Mouse (Mus musculus): Measurements from ENCODE around the gene Srxn1.

The Srxn1 gene

DNA sequence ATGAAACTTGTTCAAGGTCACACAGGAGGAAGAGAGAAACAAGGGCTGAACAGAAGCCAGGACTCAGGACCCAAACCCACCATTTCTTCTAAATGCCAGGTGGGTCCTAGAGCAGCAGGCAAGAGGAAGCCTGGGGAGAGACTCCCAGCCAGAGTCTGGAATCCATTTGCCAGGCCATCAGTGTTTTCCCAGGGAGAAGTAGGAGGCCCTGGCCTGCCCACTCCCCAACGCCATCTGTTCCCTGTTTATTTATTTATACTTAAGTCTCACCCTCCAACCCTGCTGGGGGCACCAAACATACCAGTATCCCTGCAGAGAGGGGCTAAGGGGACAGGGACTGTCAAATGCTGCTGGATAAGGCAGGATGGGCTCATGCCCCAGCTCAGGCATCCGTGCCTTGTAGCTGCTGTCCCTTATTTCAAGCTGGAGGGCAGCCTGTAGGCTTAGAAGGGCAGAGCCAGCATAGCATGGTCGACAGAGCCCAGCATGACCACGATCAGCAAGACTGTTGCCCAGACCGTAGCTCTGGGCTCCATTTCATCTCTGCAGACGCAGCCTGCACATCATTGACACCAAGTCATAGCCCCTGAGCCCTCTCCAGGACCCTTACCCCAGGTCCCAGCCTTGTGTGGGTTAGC lies 14.0 kb downstream of the Srxn1 start:
- DNase-seq (ENCODE audit: low spot score in 2 of 2) = no peak

DNA sequence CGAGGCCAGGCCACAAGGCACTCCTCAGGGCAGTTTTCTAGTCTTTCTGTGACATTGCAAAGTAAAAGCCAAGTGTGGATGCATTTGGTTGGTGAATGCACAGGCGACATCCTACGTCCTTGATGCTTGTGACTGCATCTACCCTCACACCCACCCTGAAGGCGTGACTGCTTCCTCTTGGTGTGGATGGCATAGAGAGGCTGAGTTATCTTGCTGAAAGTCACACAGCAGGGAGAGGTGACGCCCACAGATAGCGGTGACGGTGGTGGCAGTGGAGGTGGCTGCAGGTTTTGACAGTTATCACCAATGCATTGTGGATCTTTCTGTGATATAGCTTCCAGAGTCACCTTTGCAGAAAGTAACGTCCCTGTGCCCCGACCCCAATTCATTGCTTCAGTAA lies 17.6 kb downstream of the Srxn1 start:
- DNase-seq (ENCODE audit: low spot score in 2 of 2) = no peak

DNA sequence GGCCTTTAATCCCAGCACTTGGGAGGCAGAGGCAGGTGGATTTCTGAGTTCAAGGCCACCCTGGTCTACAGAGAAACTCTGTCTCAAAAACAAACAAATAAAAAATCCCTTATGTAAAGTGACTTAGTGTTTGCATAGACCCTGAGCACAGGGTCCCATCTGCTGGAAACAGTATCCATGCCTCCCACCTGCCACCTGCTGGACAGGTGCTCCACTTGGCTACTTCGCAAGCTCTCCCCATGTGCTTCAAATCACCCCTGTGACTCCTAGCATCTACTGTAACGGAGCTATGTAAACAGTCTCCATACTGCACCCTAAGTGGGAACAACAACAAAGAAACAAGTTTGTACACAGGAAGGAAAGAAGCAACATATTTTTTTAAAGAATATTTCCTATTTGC lies 23.3 kb downstream of the Srxn1 start:
- no peak for DNase-seq (ENCODE audit: low spot score in 2 of 2)

DNA sequence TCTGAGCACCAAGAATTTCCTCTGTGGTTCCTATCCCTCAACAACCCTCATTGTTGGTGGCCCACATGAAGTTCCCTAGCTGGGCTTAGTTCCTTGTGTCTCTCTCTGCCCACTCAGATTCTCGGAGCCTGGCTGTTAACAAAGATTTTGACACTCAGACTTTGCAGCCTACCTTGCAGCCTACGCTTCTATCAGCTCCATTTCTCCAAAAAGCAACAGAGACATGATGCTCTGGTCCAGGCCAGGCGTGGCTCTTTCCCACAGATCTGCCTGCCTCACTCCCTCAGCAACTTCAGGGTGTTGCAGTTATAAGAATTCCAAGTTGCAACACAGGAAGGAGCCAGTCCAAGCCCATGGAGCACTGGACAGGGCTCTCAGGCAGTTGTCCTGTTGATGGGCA lies 24.5 kb downstream of the Srxn1 start:
- DNase-seq (ENCODE audit: low spot score in 2 of 2) = no peak

DNA sequence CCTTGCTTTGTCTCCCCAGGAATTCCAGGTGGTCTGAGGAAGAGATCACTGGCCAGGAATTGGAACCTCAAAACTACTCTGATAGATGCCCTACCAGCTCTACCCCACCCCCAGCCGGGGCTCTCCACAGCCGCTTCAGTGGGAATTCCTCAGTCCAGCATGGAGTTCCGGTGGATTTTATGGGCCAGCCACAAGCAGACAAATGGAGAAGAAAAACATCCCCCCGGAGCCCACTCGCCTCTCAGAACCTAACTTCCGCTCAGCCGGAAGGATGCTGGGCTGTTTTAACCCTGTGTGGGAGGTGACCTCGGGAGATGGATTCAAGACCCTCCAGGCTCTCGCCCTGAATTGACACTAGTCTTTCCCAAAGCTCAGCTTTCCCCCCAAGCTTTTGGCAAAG lies 26.7 kb downstream of the Srxn1 start:
- no peak for DNase-seq (ENCODE audit: low spot score in 2 of 2)

DNA sequence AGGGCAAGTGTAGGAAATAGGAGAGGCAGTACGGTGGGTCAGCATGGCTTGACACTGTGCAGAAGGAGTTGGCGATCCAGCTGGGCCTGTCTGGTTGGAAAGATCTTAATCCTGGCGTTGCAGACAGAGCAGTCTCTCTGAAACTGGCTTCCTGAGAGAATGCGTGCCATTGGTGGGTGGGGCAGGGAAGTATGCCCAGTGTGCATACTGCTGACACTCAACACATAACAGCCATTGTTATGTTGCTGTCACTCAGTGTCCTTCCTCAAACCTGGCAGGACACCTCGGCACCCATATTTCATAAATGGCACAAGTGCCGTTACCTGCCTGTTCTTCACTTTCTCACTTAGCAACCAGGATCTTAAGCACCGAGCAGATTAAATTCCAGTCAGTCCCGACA lies 27.4 kb downstream of the Srxn1 start:
- no peak for DNase-seq (ENCODE audit: low spot score in 2 of 2)

DNA sequence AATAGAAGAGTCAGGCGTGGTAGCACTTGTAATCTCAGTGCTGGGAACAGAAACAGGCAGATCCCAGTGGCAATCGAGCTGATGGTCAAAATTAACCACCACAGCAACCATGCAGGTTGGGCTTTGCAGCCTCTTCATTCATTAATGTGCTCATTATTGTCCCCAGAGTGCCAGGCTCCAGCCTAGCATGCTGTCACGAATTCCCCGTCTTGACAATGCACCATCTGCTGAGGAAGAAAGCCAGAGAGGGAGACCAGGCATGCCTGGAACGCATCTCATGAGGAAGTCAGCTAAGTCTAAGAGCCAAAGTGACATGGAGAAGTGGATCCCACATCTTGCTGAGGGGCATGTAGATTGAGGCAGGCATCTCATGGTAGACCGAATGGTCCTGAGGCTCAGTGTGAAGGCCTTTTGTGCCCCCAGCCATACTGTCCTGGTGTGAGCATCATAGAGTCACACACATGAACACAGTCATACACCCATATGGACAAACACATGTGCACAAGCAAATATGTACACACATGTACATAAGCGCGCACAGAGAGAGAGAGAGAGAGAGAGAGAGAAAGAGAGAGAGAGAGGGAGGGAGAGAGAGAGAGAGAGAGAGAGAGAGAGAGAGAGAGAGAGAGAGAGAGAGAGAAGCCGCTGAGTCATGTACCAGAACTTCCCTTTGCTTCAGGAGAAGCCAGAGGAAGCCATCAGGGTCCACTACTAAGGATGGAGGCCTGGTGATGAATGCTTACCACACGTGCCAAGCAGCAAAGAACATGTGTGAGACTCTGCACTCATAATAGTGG lies 34.1 kb downstream of the Srxn1 start:
- DNase-seq (ENCODE audit: low spot score in 2 of 2) = no peak

DNA sequence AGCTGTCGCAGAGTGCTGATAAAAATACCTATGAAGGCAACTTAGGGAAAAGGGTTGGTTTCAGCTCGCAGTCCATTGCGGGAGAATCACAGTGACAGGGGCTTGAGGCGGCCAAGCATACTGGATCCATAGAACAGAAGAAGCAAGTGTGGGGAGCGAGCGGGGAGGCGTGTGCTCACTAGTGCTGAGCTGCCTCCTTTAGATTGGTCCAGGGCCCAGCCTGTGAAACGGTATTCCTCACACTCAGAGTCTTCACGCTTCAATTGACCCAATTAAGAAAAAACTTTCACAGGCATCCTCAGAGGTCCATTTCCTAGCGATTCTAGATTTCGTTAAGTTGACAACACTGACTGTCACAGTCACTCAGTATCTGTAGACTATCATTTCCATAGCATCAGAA lies 35.6 kb downstream of the Srxn1 start:
- DNase-seq (ENCODE audit: low spot score in 2 of 2) = no peak

DNA sequence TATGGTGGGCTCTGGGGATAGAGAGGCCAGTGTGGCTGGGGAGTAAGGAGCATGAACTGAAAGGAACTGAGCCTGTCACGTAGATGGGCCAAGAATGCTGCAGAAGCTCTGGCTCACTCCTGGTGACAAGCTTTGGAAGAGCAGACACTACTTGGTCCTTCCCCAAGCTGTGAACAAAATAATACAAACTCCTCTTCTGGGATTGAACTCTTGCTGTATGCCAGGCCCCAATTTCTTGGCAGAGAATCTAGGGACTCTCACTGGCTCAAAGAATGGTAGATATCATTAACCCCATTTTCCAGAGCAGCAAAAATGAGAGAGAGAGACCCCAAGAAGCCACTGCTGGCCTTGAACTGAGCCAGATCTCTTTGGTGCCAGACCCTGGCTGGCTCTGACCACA lies 36.2 kb downstream of the Srxn1 start:
- DNase-seq (ENCODE audit: low spot score in 2 of 2) = no peak

DNA sequence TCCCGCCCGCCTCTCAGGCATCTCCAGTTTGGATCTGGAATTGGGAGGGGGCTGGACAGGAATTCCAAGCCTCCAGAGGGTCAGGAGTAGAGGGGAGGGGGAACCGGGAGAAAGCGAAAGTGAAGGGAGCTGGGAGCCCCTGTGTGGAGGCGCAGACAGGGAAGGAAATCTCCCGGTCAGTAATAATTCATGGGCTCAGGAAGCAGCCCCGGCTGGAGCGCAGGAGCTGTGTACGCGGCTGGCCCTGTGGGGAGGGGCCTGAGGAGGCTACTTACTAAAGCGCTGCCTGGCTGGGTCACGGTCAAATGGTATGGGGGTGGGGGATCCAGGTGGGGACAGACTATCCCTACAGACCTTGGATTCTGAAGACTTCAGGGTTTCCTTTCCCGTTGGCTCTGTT lies 36.7 kb downstream of the Srxn1 start:
- DNase-seq (ENCODE audit: low spot score in 2 of 2) = no peak

DNA sequence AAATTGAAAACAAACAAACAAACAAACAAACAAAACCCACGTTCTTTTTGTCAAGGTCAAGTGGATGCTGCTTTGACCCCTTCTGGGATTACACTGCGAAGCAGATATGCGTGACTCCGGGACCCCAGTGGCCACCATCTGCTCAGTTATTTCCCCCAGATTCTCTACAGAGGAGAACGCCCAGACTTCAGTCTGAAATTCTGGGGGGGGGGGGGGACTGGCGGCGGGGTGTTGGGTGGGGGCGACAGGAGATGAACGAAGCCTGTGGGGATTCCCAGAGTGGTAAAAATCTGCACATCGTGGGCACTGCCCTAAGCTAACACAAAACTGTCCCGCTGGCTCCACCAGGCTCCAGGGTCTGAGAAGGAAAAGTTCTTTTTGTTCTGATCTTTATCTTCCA lies 37.3 kb downstream of the Srxn1 start:
- no peak for DNase-seq (ENCODE audit: low spot score in 2 of 2)

DNA sequence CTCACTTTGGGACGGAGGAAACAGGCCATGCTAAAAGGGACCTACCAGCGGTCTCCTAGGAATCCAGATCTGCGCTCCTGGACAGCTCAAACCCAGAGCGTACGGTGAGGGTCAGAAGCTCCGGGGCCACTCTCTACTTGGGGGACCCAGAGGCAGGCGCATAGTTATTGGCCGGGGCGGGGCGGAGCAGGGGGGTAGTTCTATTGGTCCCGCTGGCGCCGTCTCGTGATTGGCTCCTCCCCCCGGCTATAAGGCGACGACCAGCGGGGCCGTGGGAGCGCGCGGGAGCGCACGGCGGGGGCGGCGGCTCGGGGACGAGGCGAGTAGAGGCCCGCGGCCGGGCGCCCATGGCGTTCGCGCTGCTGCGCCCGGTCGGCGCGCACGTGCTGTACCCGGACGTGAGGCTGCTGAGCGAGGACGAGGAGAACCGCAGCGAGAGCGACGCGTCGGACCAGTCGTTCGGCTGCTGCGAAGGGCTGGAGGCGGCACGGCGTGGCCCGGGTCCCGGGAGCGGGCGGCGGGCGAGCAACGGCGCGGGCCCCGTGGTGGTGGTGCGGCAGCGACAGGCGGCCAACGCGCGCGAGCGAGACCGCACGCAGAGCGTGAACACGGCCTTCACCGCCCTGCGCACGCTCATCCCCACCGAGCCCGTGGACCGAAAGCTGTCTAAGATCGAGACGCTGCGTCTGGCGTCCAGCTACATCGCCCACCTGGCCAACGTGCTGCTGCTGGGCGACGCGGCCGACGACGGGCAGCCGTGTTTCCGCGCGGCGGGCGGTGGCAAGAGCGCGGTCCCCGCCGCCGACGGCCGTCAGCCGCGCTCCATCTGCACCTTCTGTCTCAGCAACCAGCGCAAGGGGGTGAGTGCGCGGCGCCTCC lies 38.2 kb downstream of the Srxn1 start, which contains the start of gene Tcf15:
TSS of gene Tcf15 (plus strand) at position 283 of the 879 bp plus-strand sequence.
- DNase-seq (ENCODE audit: low spot score in 2 of 2) = peak in 1 of 2 experiments; percentile 52

DNA sequence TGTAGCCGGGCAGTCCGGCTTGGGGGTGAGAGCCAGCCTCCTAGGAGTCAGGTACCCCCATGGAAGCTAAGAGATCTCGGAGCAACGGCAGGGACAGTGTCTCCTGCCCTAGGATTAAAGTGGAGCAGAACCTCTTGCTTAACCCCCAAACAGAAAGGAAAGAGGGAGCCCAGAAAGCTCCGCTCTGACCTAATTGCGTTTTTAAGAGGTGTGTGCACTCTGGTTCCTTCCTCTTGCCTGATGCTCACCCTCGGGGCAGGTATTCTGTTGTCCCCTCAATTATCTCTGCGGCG lies 38.8 kb downstream of the Srxn1 start:
- DNase-seq (ENCODE audit: low spot score in 2 of 2) = no peak

DNA sequence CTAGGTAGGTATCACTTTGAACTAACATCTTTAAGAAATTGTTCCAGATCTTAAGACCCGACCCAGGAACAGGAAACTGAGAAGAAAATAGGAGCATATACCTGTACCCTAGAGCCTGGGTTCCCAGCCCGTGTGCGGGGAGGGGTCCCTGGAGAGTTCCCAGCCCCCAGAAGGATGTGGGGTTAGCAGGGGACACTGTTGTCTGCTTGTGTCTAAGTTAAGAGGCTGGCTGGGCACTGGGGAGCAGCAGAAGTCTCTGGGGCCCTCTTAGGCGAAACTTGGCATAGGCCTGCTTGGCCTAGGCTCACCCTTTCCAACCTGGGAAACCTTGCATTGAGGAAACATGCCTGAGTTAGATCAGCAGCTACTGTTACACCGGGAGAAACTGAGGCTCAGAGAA lies 39.2 kb downstream of the Srxn1 start:
- DNase-seq (ENCODE audit: low spot score in 2 of 2) = no peak

DNA sequence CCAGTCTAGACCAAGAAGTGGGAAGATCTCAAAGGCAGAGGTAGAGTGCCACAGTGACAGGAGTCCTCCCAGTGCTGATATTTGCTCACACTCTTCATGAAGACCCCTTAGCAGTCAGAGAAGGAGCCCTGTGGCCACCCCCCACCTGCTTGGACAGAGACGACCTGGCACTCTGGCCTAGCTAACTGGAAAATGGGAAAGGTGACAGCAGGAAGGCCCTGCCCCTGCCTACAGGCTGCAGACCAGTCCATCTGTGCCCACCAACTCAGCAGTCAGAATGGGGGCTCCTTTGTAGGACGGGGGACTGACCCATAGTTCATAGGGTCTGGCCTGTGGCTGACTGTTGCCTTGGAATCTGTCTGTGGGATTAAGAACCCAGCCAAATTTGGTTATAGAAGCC lies 40.4 kb downstream of the Srxn1 start:
- no peak for DNase-seq (ENCODE audit: low spot score in 2 of 2)

DNA sequence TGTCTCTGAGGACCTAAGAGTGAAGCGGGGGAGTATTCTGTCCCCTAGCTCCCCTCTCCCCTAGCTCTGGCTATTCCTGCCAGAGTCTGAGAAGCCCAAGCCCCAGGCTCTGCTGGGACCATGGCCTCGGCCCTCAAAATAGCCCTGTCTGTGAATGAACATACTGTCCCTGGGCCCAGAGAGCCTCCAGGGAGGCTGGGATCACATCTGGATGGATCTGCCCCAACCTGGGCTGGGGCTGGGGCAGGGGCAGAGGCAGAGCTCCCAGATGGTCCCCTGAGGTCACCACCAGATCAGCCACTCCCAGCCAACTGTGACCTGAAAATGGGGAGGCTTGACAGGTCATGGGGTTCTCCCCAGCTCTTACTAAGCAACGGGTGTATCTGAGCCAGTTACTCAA lies 41.8 kb downstream of the Srxn1 start:
- DNase-seq (ENCODE audit: low spot score in 2 of 2) = no peak

DNA sequence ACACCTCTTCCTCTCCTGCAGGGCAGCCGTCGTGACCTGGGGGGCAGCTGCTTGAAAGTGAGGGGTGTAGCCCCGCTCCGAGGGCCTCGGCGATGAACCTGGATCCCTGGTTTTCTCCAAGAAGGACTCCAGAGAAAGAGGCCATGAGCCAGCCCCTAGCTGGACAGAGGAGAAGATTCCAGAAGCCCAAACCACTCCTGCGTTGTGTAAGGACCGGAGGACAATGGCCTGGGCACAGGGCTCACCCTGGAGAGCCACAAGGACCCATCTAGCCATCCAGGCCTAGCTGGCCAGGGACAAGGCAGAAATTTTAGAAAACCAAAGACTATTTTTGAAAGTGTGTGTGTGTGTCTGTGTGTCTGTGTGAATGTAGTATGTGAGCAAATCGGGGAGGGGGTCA lies 43.4 kb downstream of the Srxn1 start:
- DNase-seq (ENCODE audit: low spot score in 2 of 2) = no peak

DNA sequence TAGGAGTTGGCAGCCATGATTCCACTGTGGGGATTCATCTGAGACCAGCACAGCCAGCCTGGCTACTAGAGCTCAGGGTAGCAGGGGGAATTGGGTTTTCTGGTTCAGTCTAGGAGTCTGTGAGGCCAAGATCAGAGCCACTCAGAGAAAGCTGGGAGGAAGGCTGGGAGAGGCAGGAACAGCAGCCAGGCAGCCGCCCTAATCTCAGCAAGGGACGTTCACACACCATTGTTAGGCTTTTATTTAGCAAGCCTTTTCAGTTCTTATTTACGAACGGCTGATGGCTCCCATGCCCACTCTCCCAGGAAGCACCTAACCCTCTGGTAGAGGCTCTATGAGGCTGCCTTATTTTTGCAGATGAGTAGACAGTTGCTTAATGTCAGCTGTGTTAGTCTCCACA lies 44.6 kb downstream of the Srxn1 start:
- DNase-seq (ENCODE audit: low spot score in 2 of 2) = no peak

DNA sequence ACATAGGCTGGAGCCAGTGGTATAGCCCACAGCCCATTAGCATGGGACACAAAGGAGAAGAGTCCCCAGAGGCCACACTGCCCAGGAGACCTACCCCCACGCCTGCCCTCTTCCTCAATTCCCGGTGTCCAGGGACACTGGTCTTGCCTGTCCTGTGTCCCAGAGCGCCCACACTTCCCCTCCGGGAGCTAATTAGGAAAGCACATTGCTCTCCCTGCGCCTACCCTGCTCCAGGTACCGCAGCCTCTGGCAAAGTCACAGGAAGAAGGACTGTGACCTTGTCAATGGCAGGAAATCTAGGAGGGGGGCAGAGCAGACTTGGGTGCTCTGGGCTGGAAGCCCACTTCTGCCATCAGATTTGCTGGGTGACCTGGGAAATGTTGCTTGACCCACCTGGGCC lies 45.1 kb downstream of the Srxn1 start:
- peak in 1 of 2 experiments; percentile 25 for DNase-seq (ENCODE audit: low spot score in 2 of 2)

DNA sequence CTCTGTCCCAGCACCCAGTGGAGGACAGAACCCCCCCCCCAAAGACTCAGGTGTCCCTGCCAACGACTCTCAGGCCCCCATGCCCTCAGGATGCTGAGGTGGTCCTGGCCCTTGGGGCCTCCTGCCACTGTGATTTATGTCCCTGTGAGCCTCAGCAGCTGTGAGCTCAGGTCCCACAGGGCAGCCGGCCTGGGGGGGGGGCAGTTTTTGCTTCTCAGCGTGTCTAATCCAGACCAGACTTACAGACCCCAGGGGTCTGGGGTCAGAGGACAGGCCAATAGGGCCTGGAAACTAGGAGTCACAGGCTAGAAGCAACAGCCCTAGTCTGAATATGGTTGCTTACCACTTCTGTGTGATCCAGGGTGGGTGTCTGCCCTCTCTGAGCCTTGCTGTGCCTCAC lies 48.0 kb downstream of the Srxn1 start:
- DNase-seq (ENCODE audit: low spot score in 2 of 2) = no peak

DNA sequence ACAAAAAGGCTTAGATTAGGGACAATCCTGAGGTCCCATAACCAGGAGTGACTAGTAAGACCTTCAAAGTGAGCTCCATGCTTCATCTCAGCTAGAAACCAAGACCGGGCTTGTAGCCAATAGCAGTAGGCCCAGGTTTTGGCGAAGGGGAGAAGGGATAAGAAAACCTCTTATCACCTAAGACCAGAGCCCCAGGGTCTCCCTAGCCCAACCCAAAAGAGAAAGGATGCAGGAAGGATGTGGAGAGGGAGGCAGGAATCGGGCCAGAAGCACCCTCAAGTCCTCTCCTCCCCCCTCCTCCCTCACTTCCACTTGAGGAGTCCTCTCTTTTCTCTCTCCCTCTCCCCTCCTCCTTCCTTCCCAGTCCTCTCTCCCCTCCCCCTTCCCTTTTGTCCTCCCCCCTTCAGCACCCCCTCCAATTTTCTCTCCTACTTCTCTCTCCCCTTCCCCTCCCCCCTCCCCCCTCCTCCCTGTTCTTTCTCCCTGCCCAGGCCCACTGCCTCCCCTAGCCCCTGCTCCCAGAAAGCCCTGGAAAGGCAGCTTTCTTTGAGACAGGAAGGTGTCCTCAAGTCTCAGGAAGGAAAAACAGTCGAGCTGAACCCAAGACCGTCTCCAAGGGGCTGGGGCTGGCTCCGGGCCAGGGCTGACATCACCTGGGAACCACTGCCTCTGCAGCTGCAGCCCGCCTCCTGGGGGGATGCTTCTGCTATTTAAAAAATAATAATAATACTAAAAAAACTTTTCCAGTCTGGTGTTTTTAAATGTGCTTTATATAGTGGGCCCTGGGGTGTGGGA lies 50.3 kb downstream of the Srxn1 start:
- DNase-seq (ENCODE audit: low spot score in 2 of 2) = no peak

DNA sequence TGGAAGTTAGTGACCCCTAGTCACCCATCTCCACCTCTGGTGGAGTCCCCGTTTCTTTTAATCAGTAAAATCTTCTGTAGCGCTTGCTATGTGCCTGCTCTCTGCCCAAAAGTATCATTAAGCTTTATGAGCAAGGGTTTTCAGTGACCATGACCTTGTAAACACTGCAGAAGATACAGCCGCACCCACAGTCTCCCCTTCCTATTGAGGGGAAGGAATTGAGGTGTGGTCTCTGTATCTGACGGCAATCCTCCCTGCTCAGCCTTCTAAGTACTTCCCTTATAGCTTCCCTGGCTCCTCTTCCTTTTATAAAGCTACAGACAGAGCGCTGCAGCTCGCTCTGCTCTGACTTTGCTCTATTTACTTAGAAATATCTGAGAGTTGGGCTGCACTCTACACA lies 51.2 kb downstream of the Srxn1 start:
- no peak for DNase-seq (ENCODE audit: low spot score in 2 of 2)
